ENCODE assay signal across 8 mouse cellular contexts in genomic region chr11:115859143-115859945, GRCm38 (mm10). TPM values are rescaled to one million over a fixed set of nuclear protein-coding genes. Genes with fewer than 3 reads are reported as not detected.
DNase-seq lines count a peak whose midpoint lies in the region; ATAC-seq lines count a peak whose summit lies in the region.

No protein-coding gene starts in this region.

- peaks cover 6% of the 10 kb centered on the region for H3K4me1 ChIP-seq in intestine, embryonic 14.5 days (replicated peaks; ENCODE audit: control insufficient read depth, insufficient read depth, low read length)

- H3K27me3 ChIP-seq in intestine, embryonic 14.5 days (replicated peaks; ENCODE audit: control insufficient read depth, insufficient read depth, low read length), result peaks cover 40% of the 10 kb centered on the region

- DNase-seq in adrenal gland, adult (ENCODE audit: inconsistent age in 2 of 2, low spot score in 1 of 2), result peak; percentile 91 to 95
- DNase-seq in embryo, embryonic 10.5 days (ENCODE audit: low spot score), result peak; percentile 92
- peak; percentile 84 for DNase-seq in gastrocnemius, postnatal 25 days
- peak; percentile 88 for DNase-seq in intestine, embryonic 14.5 days (ENCODE audit: low spot score)
- peak; percentile 65 to 72 for DNase-seq in left cerebral cortex, postnatal 14 days (ENCODE audit: low spot score in 2 of 2)
- DNase-seq in mesoderm, embryonic 11.5 days (ENCODE audit: low read depth, low spot score), result peak; percentile 92
- DNase-seq in right cerebral cortex, postnatal 25 days, result peak; percentile 65
- peak; percentile 73 to 86 for DNase-seq in urinary bladder, postnatal 36 days (ENCODE audit: low spot score in 2 of 2)

- H3K36me3 ChIP-seq in intestine, embryonic 14.5 days (ENCODE audit: control insufficient read depth, insufficient read depth, low read length), result 0 out of 2 replicates have a peak, but pooled peaks cover 3% of the 10 kb centered on the region

- intact Hi-C loops in left cerebral cortex, postnatal 14 days (cut with DNase I), result no loop called here

- H3K4me2 ChIP-seq in intestine, embryonic 14.5 days (ENCODE audit: low read length), result peak overlapping the region; percentile 59

- peak overlapping the region; percentile 11; the same call in 1 of the 2 replicates for H3K9ac ChIP-seq in intestine, embryonic 14.5 days (ENCODE audit: low read length)

- 0 out of 2 replicates have a peak, but pooled peaks cover 5% of the 10 kb centered on the region for H3K9me3 ChIP-seq in intestine, embryonic 14.5 days (ENCODE audit: control insufficient read depth, low read length)

- ATAC-seq in intestine, embryonic 14.5 days (replicated peaks; ENCODE audit: low FRiP score, low TSS enrichment, low read depth), result peak; percentile 86

- no peak overlapping the region for H3K27ac ChIP-seq in intestine, embryonic 14.5 days (ENCODE audit: low read depth)

- WGBS in intestine, embryonic 14.5 days, result 2% methylated on average over 66 of the region's 75 CpGs

- peak overlapping the region; percentile 35 for H3K4me3 ChIP-seq in intestine, embryonic 14.5 days (ENCODE audit: low read depth, low read length)

RNA-seq across cellular contexts. Expression of gene Myo15b, which starts 1.1 kb away (rescaled TPM):
- not detected for total RNA-seq in gastrocnemius, postnatal 25 days (2021)
- 32.9 and 44.8 TPM in 2 replicates for polyA plus RNA-seq in intestine, embryonic 14.5 days (2014; fragmentation: Nextera tagmentation; extraction: Ambion mirVana)
- under 1 TPM; 0.13 to 0.17 TPM for total RNA-seq in left cerebral cortex, postnatal 14 days (2021)

RNA-seq across cellular contexts. Expression of gene Llgl2, which starts 35.5 kb away (rescaled TPM):
- 1 to 10 TPM; 7.8 to 9.0 TPM for total RNA-seq in gastrocnemius, postnatal 25 days (2021)
- polyA plus RNA-seq in intestine, embryonic 14.5 days (2014; fragmentation: Nextera tagmentation; extraction: Ambion mirVana), result 46.3 and 59.2 TPM in 2 replicates
- total RNA-seq in left cerebral cortex, postnatal 14 days (2021), result 1 to 10 TPM; 2.8 to 3.4 TPM

RNA-seq across cellular contexts. Expression of gene Smim5, which starts 40.4 kb away (rescaled TPM):
- 1 to 10 TPM in 1 of 2 experiments, under 1 TPM in 1; 0.51 to 1.9 TPM for total RNA-seq in gastrocnemius, postnatal 25 days (2021)
- 1.1 and 2.5 TPM in 2 replicates for polyA plus RNA-seq in intestine, embryonic 14.5 days (2014; fragmentation: Nextera tagmentation; extraction: Ambion mirVana)
- total RNA-seq in left cerebral cortex, postnatal 14 days (2021), result under 1 TPM in 1 of 2 experiments, not detected in 1; 0.33 TPM

RNA-seq across cellular contexts. Expression of gene Tsen54, which starts 44.8 kb away (rescaled TPM):
- total RNA-seq in gastrocnemius, postnatal 25 days (2021), result 1 to 10 TPM; 3.2 to 7.5 TPM
- 29.5 and 30.7 TPM in 2 replicates for polyA plus RNA-seq in intestine, embryonic 14.5 days (2014; fragmentation: Nextera tagmentation; extraction: Ambion mirVana)
- 10 to 100 TPM; 12.7 to 15.3 TPM for total RNA-seq in left cerebral cortex, postnatal 14 days (2021)

RNA-seq across cellular contexts. Expression of gene Caskin2, which starts 45.9 kb away (rescaled TPM):
- 10 to 100 TPM; 13.7 to 13.9 TPM for total RNA-seq in gastrocnemius, postnatal 25 days (2021)
- 14.9 and 15.3 TPM in 2 replicates for polyA plus RNA-seq in intestine, embryonic 14.5 days (2014; fragmentation: Nextera tagmentation; extraction: Ambion mirVana)
- 10 to 100 TPM; 18.7 to 21.3 TPM for total RNA-seq in left cerebral cortex, postnatal 14 days (2021)
